Mouse (Mus musculus) olfactory bulb, adult 2 months (tissue): ENCODE measurements around the gene Casp7. TPM values are rescaled to one million over a fixed set of nuclear protein-coding genes. Genes with fewer than 3 reads are reported as not detected.

Experiments
- H3K27ac ChIP-seq: fragments of 200-500 bp; 2 replicates; pipeline ENCODE4 v1.5.1; 2012; ENCODE audit warnings: low read depth, low read length; ENCODE audit not compliant: insufficient read depth
- H3K4me1 ChIP-seq: fragments of 200-500 bp; 2 replicates; pipeline ENCODE4 v1.6.1; 2012; ENCODE audit warnings: low read length; ENCODE audit not compliant: control insufficient read depth, insufficient read depth
- H3K4me3 ChIP-seq: fragments of 200-500 bp; 2 replicates; pipeline ENCODE4 v1.5.1; 2012; ENCODE audit warnings: mild to moderate bottlenecking, low read depth, low read length, moderate library complexity; ENCODE audit not compliant: insufficient read depth
- CTCF ChIP-seq: fragments of 200-500 bp; IDR thresholded peaks from 2 replicates; pipeline ENCODE4 v1.5.1; 2012; ENCODE audit warnings: low read depth, mild to moderate bottlenecking, low read length, moderate library complexity; ENCODE audit not compliant: insufficient read depth
- POLR2A ChIP-seq: fragments of 200-500 bp; IDR thresholded peaks from 2 replicates; pipeline ENCODE4 v1.6.1; 2012; ENCODE audit warnings: mild to moderate bottlenecking, low read depth, low read length, moderate library complexity; ENCODE audit not compliant: insufficient read depth
- WGBS: fragments of 180-500 bp; shearing (Covaris S2); methylation state at CpG from one replicate; pipeline ENCODE4 v1.1.7; 2018; 5-methylcytosine and 5-hydroxymethylcytosine counted together
- polyA plus RNA-seq: library from polyadenylated mRNA; stranded (reverse); fragments of >200 nt; gene quantifications from 2 replicates; pipeline ENCODE4 v1.2.4, GENCODE M21; 2012; ENCODE audit warnings: low replicate concordance; ENCODE audit not compliant: missing spikeins, insufficient read depth, insufficient read length

Casp7 gene
- polyA plus RNA-seq, 1 experiment, result not detected

- no peak for TF ChIP-seq POLR2A
- no peak for TF ChIP-seq CTCF
- Histone ChIP-seq H3K4me1 (no peaks in the 10 kb centered on the region), H3K4me3 (no peak overlapping the region), H3K27ac (no peak overlapping the region)
- WGBS, result 85% methylated on average over 5 of the region's 5 CpGs
Measured at GRCm38 (mm10) chr19:56378007-56378406, 18.9 kb upstream of the Casp7 start.

- no peak overlapping the region for H3K27ac ChIP-seq
- WGBS, result 64% methylated on average over 13 of the region's 13 CpGs
- H3K4me1 ChIP-seq, result no peaks in the 10 kb centered on the region
- H3K4me3 ChIP-seq, result no peak overlapping the region
- no peak for TF ChIP-seq POLR2A
Measured at GRCm38 (mm10) chr19:56378554-56379172, 18.3 kb upstream of the Casp7 start.

- Histone ChIP-seq H3K4me1 (no peaks in the 10 kb centered on the region), H3K4me3 (no peak overlapping the region), H3K27ac (no peak overlapping the region)
- TF ChIP-seq POLR2A (no peak), CTCF (no peak)
- 91% methylated on average over 7 of the region's 7 CpGs for WGBS
Measured at GRCm38 (mm10) chr19:56380341-56380740, 16.6 kb upstream of the Casp7 start.

- TF ChIP-seq CTCF (no peak), POLR2A (no peak)
- H3K4me3 ChIP-seq, result no peak overlapping the region
- 93% methylated on average over 10 of the region's 10 CpGs for WGBS
- no peaks in the 10 kb centered on the region for H3K4me1 ChIP-seq
- no peak overlapping the region for H3K27ac ChIP-seq
Measured at GRCm38 (mm10) chr19:56381407-56381806, 15.5 kb upstream of the Casp7 start.

GRCm38 (mm10) chr19:56385546-56385945 lies 11.4 kb upstream of the Casp7 start:
- no peaks in the 10 kb centered on the region for H3K4me1 ChIP-seq
- 92% methylated on average over 5 of the region's 5 CpGs for WGBS
- TF ChIP-seq POLR2A (no peak), CTCF (no peak)
- no peak overlapping the region for H3K4me3 ChIP-seq
- H3K27ac ChIP-seq, result no peak overlapping the region

GRCm38 (mm10) chr19:56386095-56386494 lies 10.8 kb upstream of the Casp7 start:
- H3K4me1 ChIP-seq, result no peaks in the 10 kb centered on the region
- no peak for TF ChIP-seq CTCF
- no peak for TF ChIP-seq POLR2A
- no peak overlapping the region for H3K27ac ChIP-seq
- no peak overlapping the region for H3K4me3 ChIP-seq
- 87% methylated on average over 10 of the region's 10 CpGs for WGBS

- no peak overlapping the region for H3K27ac ChIP-seq
- H3K4me1 ChIP-seq, result no peaks in the 10 kb centered on the region
- TF ChIP-seq POLR2A (no peak), CTCF (no peak)
- no peak overlapping the region for H3K4me3 ChIP-seq
- WGBS, result 85% methylated on average over 4 of the region's 4 CpGs
Measured at GRCm38 (mm10) chr19:56387726-56388302, 9.1 kb upstream of the Casp7 start.

- WGBS, result 93% methylated on average over 11 of the region's 11 CpGs
- TF ChIP-seq POLR2A (no peak), CTCF (no peak)
- H3K4me3 ChIP-seq, result no peak overlapping the region
Measured at GRCm38 (mm10) chr19:56389176-56389575, 7.8 kb upstream of the Casp7 start.

GRCm38 (mm10) chr19:56389879-56390278 lies 7.0 kb upstream of the Casp7 start, which contains the start of gene Nrap:
Gene Nrap, minus strand, starts transcription at chr19:56390037.
- no peaks in the 10 kb centered on the region for H3K4me1 ChIP-seq
- 94% methylated on average over 11 of the region's 11 CpGs for WGBS
- H3K27ac ChIP-seq, result no peak within 1 kb of the TSS
- no peak within 1 kb of the TSS for H3K4me3 ChIP-seq
- no peak for TF ChIP-seq POLR2A
- TF ChIP-seq CTCF, result no peak

More at GRCm38 (mm10) chr19:56389176-56389575, 7.8 kb upstream of the Casp7 start:
- Histone ChIP-seq H3K4me1 (no peaks in the 10 kb centered on the region), H3K27ac (no peak overlapping the region)
